Mouse (Mus musculus): ENCODE measurements around the gene Olfml3.

The Olfml3 gene

GRCm38 (mm10) chr3:103709470-103710040 lies 28.2 kb downstream of the Olfml3 start:
- DNase-seq (ENCODE audit: low spot score), result no peak

- DNase-seq (ENCODE audit: low spot score), result no peak
Measured at GRCm38 (mm10) chr3:103705426-103705825, 32.4 kb downstream of the Olfml3 start.

- no peak for DNase-seq (ENCODE audit: low spot score)
Measured at GRCm38 (mm10) chr3:103704661-103705060, 33.1 kb downstream of the Olfml3 start.

- no peak for DNase-seq (ENCODE audit: low spot score)
Measured at GRCm38 (mm10) chr3:103696388-103696925, 41.3 kb downstream of the Olfml3 start.

- no peak for DNase-seq (ENCODE audit: low spot score)
Measured at GRCm38 (mm10) chr3:103695556-103695955, 42.2 kb downstream of the Olfml3 start.

- no peak for DNase-seq (ENCODE audit: low spot score)
Measured at GRCm38 (mm10) chr3:103690506-103690905, 47.3 kb downstream of the Olfml3 start.

GRCm38 (mm10) chr3:103689043-103689442 lies 48.8 kb downstream of the Olfml3 start:
- DNase-seq (ENCODE audit: low spot score), result no peak

GRCm38 (mm10) chr3:103683966-103684319 lies 53.9 kb downstream of the Olfml3 start:
- DNase-seq (ENCODE audit: low spot score), result no peak

- peak; percentile 54 for DNase-seq (ENCODE audit: low spot score)
Measured at GRCm38 (mm10) chr3:103683234-103683965, 54.4 kb downstream of the Olfml3 start.

- DNase-seq (ENCODE audit: low spot score), result no peak
Measured at GRCm38 (mm10) chr3:103682473-103682872, 55.3 kb downstream of the Olfml3 start.

- no peak for DNase-seq (ENCODE audit: low spot score)
Measured at GRCm38 (mm10) chr3:103678811-103679210, 59.0 kb downstream of the Olfml3 start.

- no peak for DNase-seq (ENCODE audit: low spot score)
Measured at GRCm38 (mm10) chr3:103672716-103673115, 65.1 kb downstream of the Olfml3 start.

Measured in retina, embryonic 14.5 days (tissue).